Mouse (Mus musculus) myocyte (in vitro differentiated cells): ENCODE measurements around the gene Hmga2. TPM values are rescaled to one million over a fixed set of nuclear protein-coding genes. Genes with fewer than 3 reads are reported as not detected.

ENCODE experiments used
- H3K27me3 ChIP-seq: one replicate; pipeline ENCODE4 v1.6.1; 2011; ENCODE audit not compliant: control insufficient read depth, insufficient read depth, insufficient read length
- H3K36me3 ChIP-seq: one replicate; pipeline ENCODE4 v1.6.1; 2011; ENCODE audit not compliant: control insufficient read depth, insufficient read depth
- H3K4me2 ChIP-seq: one replicate; pipeline ENCODE4 v1.6.1; 2011; ENCODE audit warnings: low read depth, control low read depth
- H3K4me3 ChIP-seq: one replicate; pipeline ENCODE4 v1.5.1; 2011; ENCODE audit warnings: mild to moderate bottlenecking, control low read depth, moderate library complexity
- H3K79me2 ChIP-seq: one replicate; pipeline ENCODE4 v1.6.1; 2011; ENCODE audit not compliant: control insufficient read depth, insufficient read depth
- H3ac ChIP-seq: one replicate; pipeline ENCODE4 v1.6.1; 2011; ENCODE audit not compliant: control insufficient read depth, insufficient read length
- CEBPB ChIP-seq: IDR thresholded peaks from 2 replicates; pipeline ENCODE4 v1.6.1; 2011; ENCODE audit warnings: mild to moderate bottlenecking, moderate library complexity; ENCODE audit not compliant: poor library complexity, insufficient read depth, severe bottlenecking
- E2F4 ChIP-seq: IDR thresholded peaks from one replicate; pipeline ENCODE4 v1.6.1; 2011; ENCODE audit warnings: mild to moderate bottlenecking, control low read depth, moderate library complexity; ENCODE audit not compliant: insufficient read depth
- MAX ChIP-seq: IDR thresholded peaks from one replicate; pipeline ENCODE4 v1.6.1; 2011; ENCODE audit warnings: low read depth, mild to moderate bottlenecking, control low read depth
- MYOD1 ChIP-seq, 3 experiments: IDR thresholded peaks; one replicate each; pipeline ENCODE4 v1.6.1; 2011; ENCODE audit warnings: control low read depth in 2 of 3, low read depth in 2 of 3, mild to moderate bottlenecking in 2 of 3, moderate library complexity in 1 of 3; ENCODE audit not compliant: insufficient read length in 2 of 3, control insufficient read depth in 1 of 3
- MYOG ChIP-seq, 3 experiments: IDR thresholded peaks; one replicate each; pipeline ENCODE4 v1.6.1; 2011; ENCODE audit warnings: control low read depth in 2 of 3, low read depth in 2 of 3, mild to moderate bottlenecking in 2 of 3; ENCODE audit not compliant: insufficient read length in 2 of 3, control insufficient read depth in 1 of 3, insufficient read depth in 1 of 3
- POLR2A ChIP-seq: IDR thresholded peaks from one replicate; pipeline ENCODE4 v1.6.1; 2011; ENCODE audit warnings: low read depth, mild to moderate bottlenecking, control low read depth, moderate library complexity; ENCODE audit not compliant: insufficient read length
- POLR2AphosphoS2 ChIP-seq: IDR thresholded peaks from one replicate; pipeline ENCODE4 v1.6.1; 2011; ENCODE audit warnings: low read depth, control low read depth; ENCODE audit not compliant: insufficient read length
- REST ChIP-seq: IDR thresholded peaks from one replicate; pipeline ENCODE4 v1.6.1; 2011; ENCODE audit warnings: mild to moderate bottlenecking, control low read depth, moderate library complexity; ENCODE audit not compliant: insufficient read depth, insufficient read length
- SRF ChIP-seq: IDR thresholded peaks from one replicate; pipeline ENCODE4 v1.6.1; 2011; ENCODE audit warnings: low read depth; ENCODE audit not compliant: control insufficient read depth, insufficient read length
- TCF12 ChIP-seq: IDR thresholded peaks from one replicate; pipeline ENCODE4 v1.6.1; 2011; ENCODE audit warnings: mild to moderate bottlenecking, control low read depth; ENCODE audit not compliant: poor library complexity, insufficient read depth, severe bottlenecking
- TCF3 ChIP-seq: IDR thresholded peaks from one replicate; pipeline ENCODE4 v1.6.1; 2011; ENCODE audit warnings: low read depth, control low read depth; ENCODE audit not compliant: insufficient read length
- USF1 ChIP-seq: IDR thresholded peaks from one replicate; pipeline ENCODE4 v1.6.1; 2011; ENCODE audit warnings: low read depth, mild to moderate bottlenecking, control low read depth, moderate library complexity
- polyA plus RNA-seq: library from polyadenylated mRNA; unstranded; fragments of >200 nt; fragmentation: generic; extraction: Trizol; gene quantifications from one replicate; pipeline ENCODE4 v1.2.1, GENCODE M21; 2012; ENCODE audit warnings: missing spikeins

Hmga2 gene
- polyA plus RNA-seq, 1 experiment = 4.3 TPM

GRCm38 (mm10) chr10:120388966-120389365 is 87.3 kb downstream of the Hmga2 start:
- Histone ChIP-seq H3K27me3 (no peaks in the 10 kb centered on the region), H3ac (no peak overlapping the region), H3K79me2 (no peaks in the 10 kb centered on the region), H3K36me3 (peaks cover 9% of the 10 kb centered on the region), H3K4me3 (no peak overlapping the region), H3K4me2 (no peak overlapping the region)
- TF ChIP-seq E2F4 = no peak
- TF ChIP-seq USF1 = no peak
- no peak for TF ChIP-seq MAX
- no peak for TF ChIP-seq REST
- TF ChIP-seq CEBPB = no peak
- TF ChIP-seq POLR2AphosphoS2 = no peak
- TF ChIP-seq TCF3 = no peak
- TF ChIP-seq TCF12 = no peak
- no peak for TF ChIP-seq MYOD1 (IDR thresholded peaks at IDR 0.05; ENCODE audit: control insufficient read depth in 1 of 3, insufficient read length in 2 of 3, low read depth in 2 of 3)
- TF ChIP-seq SRF = no peak
- no peak for TF ChIP-seq MYOG (IDR thresholded peaks at IDR 0.05; ENCODE audit: control insufficient read depth in 1 of 3, insufficient read depth in 1 of 3, insufficient read length in 2 of 3, low read depth in 2 of 3)
- no peak for TF ChIP-seq POLR2A

GRCm38 (mm10) chr10:120388400-120388871 is 87.8 kb downstream of the Hmga2 start:
- H3K79me2 ChIP-seq = no peaks in the 10 kb centered on the region
- H3ac ChIP-seq = no peak overlapping the region
- no peak overlapping the region for H3K4me3 ChIP-seq
- no peak overlapping the region for H3K4me2 ChIP-seq
- no peak for TF ChIP-seq TCF3
- TF ChIP-seq E2F4 = no peak
- no peak for TF ChIP-seq TCF12
- TF ChIP-seq MAX = no peak
- no peak for TF ChIP-seq MYOG (IDR thresholded peaks at IDR 0.05; ENCODE audit: control insufficient read depth in 1 of 3, insufficient read depth in 1 of 3, insufficient read length in 2 of 3, low read depth in 2 of 3)
- TF ChIP-seq MYOD1 (IDR thresholded peaks at IDR 0.05; ENCODE audit: control insufficient read depth in 1 of 3, insufficient read length in 2 of 3, low read depth in 2 of 3) = no peak
- TF ChIP-seq POLR2A = no peak
- H3K36me3 ChIP-seq = peaks cover 9% of the 10 kb centered on the region
- no peaks in the 10 kb centered on the region for H3K27me3 ChIP-seq

GRCm38 (mm10) chr10:120387105-120387504 is 89.2 kb downstream of the Hmga2 start:
- H3K27me3 ChIP-seq = no peaks in the 10 kb centered on the region
- peaks cover 4% of the 10 kb centered on the region for H3K36me3 ChIP-seq
- peaks cover 11% of the 10 kb centered on the region for H3K79me2 ChIP-seq
- no peak overlapping the region for H3K4me2 ChIP-seq
- no peak overlapping the region for H3ac ChIP-seq
- TF ChIP-seq MAX (no peak), POLR2A (no peak), CEBPB (no peak), MYOG (IDR thresholded peaks at IDR 0.05; ENCODE audit: control insufficient read depth in 1 of 3, insufficient read depth in 1 of 3, insufficient read length in 2 of 3, low read depth in 2 of 3) (no peak), USF1 (no peak), E2F4 (no peak)
- H3K4me3 ChIP-seq = no peak overlapping the region

GRCm38 (mm10) chr10:120384797-120385600 is 91.3 kb downstream of the Hmga2 start:
- no peak overlapping the region for H3K4me2 ChIP-seq
- H3K79me2 ChIP-seq = peaks cover 18% of the 10 kb centered on the region
- peaks cover 4% of the 10 kb centered on the region for H3K36me3 ChIP-seq
- no peak overlapping the region for H3K4me3 ChIP-seq
- TF ChIP-seq E2F4 (no peak), REST (no peak)
- H3ac ChIP-seq = no peak overlapping the region
- H3K27me3 ChIP-seq = no peaks in the 10 kb centered on the region

GRCm38 (mm10) chr10:120384040-120384439 is 92.2 kb downstream of the Hmga2 start:
- Histone ChIP-seq H3K4me3 (no peak overlapping the region), H3K79me2 (peaks cover 18% of the 10 kb centered on the region), H3K27me3 (no peaks in the 10 kb centered on the region), H3K4me2 (no peak overlapping the region), H3K36me3 (peaks cover 4% of the 10 kb centered on the region), H3ac (no peak overlapping the region)
- no peak for TF ChIP-seq POLR2AphosphoS2
- TF ChIP-seq POLR2A = no peak
- no peak for TF ChIP-seq MYOD1 (IDR thresholded peaks at IDR 0.05; ENCODE audit: control insufficient read depth in 1 of 3, insufficient read length in 2 of 3, low read depth in 2 of 3)
- TF ChIP-seq E2F4 = no peak
